Mouse (Mus musculus) bone marrow, adult 2 months (tissue): Measurements from ENCODE around the gene Pcmt1.

Experiments used
- CTCF ChIP-seq: fragments of 200-500 bp; IDR thresholded peaks from 2 replicates; pipeline ENCODE4 v1.5.1; 2011; ENCODE audit warnings: low read length, control low read depth; ENCODE audit not compliant: control insufficient read depth, insufficient read depth
- POLR2A ChIP-seq: fragments of 200-500 bp; IDR thresholded peaks from 2 replicates; pipeline ENCODE4 v1.6.1; 2011; ENCODE audit warnings: low read depth, mild to moderate bottlenecking, control low read depth, low read length, borderline replicate concordance; ENCODE audit not compliant: control insufficient read depth

DNA sequence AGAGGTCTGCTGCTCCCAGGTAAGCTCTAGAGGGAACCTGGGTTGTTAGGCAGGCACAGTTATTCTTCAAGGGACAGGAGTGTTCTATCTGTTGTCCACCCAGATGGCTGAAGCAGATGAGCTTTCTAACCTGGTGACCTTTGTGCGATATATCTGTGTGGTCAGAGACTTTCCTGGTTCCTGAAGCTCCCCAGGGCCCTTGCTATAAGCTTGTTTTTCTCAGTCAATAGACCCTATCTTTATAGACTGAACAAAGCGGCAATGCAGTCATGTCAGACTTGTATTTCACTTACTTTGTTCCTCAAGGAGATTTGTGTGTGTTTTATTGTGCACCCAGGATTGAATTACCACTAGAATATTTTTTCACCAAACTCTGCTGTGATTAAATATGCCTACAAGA is 29.9 kb downstream of the Pcmt1 start:
- no peak for TF ChIP-seq CTCF
- no peak for TF ChIP-seq POLR2A
